Mouse (Mus musculus): Measurements from ENCODE around the gene Mei1.
"Not testable (repeated sequence)": the region's sequence is repeated elsewhere in the genome, so short reads cannot be mapped to it uniquely, and the experiment has no call there.

Mei1 gene

DNA sequence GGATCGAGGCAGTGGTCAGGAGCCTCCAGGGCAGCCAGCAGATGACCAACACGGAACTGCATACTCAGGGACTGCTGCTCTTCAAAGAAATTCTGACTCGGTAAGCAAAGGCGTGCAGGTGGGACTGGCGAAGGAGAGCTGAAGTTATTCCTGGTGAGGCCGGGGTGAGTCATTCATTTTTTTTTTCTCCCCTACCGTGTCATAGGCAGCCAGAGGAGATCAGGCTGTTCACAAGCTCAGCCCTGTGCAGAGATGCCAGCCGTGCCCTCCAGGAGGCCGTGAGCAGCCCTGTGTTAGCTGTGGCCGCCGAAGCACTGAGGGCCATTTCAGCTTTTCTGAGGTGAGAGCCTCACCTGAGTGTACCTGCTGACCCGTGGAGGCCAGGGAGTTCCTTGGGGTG is 16.3 kb downstream of the Mei1 start:
- DNase-seq: no peak

GRCm38 (mm10) chr15:82087266-82087665 is 17.5 kb downstream of the Mei1 start:
- peak; percentile 28 to 37 for DNase-seq

GRCm38 (mm10) chr15:82091061-82091460 is 21.3 kb downstream of the Mei1 start:
- no peak for DNase-seq

DNA sequence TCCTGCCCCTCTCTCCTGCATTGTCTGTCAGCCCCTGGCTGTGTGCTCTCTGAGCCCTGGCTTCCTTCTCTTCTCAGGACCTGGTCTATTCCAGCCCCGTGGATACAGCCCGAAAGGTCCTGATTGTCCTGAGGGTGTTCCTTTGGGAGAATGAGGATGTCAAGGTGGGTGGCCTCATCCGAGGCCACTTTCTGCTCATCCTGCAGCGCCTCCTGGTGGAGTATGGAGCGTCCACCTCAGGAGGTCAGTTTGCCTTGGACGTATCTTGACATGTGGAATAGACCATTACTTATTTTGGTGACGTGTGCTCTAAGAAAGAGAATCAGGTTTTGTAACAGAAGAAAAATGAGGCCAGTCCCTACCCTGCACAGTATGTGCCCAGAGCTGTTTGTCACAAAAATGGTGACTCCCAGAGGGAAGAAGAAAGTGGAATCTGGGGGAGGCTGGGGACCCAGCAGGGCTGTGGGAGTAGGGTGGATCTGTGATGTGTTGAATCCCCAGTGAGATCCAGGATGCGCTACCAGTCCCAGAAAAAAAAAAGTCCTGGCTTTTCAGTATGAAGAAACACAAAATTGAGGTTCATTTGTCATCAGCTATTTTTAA is 37.3 kb downstream of the Mei1 start:
- DNase-seq: peak; percentile 83 to 87

- DNase-seq: no peak
These were observed 50.7 kb downstream of the Mei1 start for GRCm38 (mm10) chr15:82120544-82120943.

- DNase-seq: not testable (repeated sequence)
These were observed 56.9 kb downstream of the Mei1 start for GRCm38 (mm10) chr15:82126690-82127089.

GRCm38 (mm10) chr15:82127426-82128374 is 57.9 kb downstream of the Mei1 start, which contains the start of gene Ccdc134:
Gene Ccdc134, plus strand, starts transcription at chr15:82127922.
- peak; percentile 100 for DNase-seq

DNA sequence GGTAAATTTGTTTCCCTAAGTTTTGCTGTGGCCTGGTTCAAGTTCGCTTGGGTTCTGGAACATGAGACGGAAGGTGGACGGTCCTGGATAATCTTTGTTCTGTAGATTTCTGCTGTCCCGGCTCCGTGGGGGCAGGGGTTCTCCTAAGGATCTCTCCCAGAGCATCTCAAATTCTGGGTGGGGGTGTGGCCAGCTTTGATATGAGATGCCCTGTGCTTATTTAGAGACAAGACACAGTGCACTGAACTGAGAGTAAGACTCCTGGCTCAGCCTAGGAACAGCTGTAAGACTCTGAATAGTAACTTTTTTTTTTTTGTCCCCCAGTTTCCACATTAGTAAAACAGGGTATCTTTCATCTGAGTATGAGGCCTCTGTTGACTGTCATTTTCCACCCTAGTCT is 58.6 kb downstream of the Mei1 start:
- peak in 1 of 2 experiments; percentile 24 for DNase-seq

DNA sequence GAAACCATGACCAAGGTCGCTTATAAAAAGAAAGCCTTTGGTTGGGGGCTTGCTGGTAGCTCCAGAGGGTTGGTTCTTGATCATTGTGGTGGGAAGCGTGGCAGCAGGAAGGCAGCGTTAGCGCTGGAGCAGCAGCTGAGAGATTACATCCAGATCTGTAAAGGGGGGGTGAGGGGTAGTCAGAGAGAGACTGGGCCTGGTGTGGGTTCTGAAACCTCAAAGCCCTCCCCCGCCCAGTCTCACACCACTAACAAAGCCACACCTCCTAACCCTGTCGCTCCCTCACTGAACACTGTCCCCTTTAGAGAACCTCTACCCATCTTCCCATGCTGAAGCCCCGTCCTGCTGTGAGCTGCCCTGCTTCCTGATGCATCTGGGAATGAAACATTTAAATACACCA is 60.8 kb downstream of the Mei1 start:
- DNase-seq: no peak

DNA sequence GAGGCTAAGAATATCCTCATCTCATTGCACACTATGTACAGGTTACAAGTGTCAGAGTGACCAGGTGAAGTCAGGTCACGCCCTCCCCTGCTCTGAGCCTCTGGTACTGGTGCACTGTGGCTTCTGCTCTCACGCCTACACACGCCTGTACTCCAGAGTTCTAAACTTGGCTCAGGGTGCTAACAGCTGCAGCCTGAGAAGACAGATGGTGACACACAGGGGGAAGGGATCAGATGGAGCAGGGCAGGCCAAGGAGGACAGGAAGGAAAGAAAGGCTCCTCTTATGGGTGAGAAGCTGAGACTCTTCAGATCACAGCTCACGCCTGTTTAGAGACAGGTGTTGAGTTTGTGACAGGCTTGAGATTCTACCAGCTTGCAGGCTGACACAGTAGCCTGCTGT is 65.6 kb downstream of the Mei1 start:
- peak in 1 of 2 experiments; percentile 39 for DNase-seq

DNA sequence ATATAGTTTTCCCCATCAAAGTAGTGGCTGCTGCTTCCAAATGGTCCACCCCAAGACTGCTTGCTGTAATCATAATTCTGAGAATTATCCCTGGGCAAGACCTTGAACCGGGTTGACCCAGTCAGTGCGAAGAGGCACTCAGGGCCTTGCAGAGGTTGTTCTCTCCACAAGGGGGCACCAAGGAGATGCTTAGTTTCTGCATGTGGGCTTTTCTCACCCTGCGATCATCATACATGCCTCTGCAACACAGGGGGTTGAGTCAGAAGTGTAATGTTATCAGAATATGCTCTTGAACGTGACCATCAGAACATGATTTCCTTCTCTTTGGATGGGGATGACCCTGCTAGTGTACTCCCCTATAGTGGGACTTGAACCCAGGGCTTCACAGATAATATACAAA is 68.8 kb downstream of the Mei1 start:
- peak; percentile 81 to 88 for DNase-seq

GRCm38 (mm10) chr15:82139196-82139595 is 69.4 kb downstream of the Mei1 start:
- DNase-seq: peak; percentile 51 to 66

DNA sequence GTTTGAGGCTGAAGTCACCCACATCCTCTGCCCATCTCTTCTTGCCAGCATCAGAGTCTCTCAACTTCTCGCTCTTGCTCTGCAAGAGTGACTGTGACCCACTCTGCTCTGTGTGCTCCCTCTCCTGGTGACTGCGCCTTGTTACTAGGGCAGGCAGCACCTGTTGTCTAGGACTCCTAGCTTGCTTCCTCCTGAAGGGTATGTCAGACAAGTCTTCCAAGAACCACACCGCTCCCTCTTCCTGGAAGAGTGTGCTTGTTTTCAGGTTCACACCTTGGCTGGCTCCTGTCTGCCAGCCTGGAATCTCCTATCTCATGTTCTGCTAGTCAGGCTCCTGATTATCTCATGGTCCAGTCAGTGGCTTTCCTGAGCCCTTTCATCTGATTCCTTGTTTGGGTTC is 70.6 kb downstream of the Mei1 start:
- no peak for DNase-seq

- no peak for DNase-seq
These were observed 74.4 kb downstream of the Mei1 start for GRCm38 (mm10) chr15:82144157-82144556.

DNA sequence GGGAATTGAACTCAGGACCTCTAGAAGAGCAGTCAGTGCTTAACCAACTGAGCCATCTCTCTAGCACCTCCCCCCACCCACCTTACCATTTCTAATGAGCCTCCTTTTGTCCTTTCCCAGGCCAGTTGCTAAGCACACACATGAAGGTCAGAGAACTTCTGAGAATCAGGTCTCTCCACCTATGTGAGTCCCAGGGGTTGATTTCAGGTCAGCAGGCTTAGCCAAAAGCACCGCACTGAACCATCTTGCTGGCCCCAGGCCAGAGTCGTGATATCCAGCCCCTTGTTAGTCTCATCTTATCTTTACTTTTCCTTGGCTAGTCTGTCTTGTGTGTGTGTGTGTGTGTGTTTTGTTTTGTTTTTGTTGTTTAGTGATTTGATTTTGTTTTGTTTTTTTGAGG is 75.6 kb downstream of the Mei1 start:
- DNase-seq: peak; percentile 38 to 52

- DNase-seq: peak in 1 of 2 experiments; percentile 47
These were observed 76.3 kb downstream of the Mei1 start for GRCm38 (mm10) chr15:82145851-82146769.

DNA sequence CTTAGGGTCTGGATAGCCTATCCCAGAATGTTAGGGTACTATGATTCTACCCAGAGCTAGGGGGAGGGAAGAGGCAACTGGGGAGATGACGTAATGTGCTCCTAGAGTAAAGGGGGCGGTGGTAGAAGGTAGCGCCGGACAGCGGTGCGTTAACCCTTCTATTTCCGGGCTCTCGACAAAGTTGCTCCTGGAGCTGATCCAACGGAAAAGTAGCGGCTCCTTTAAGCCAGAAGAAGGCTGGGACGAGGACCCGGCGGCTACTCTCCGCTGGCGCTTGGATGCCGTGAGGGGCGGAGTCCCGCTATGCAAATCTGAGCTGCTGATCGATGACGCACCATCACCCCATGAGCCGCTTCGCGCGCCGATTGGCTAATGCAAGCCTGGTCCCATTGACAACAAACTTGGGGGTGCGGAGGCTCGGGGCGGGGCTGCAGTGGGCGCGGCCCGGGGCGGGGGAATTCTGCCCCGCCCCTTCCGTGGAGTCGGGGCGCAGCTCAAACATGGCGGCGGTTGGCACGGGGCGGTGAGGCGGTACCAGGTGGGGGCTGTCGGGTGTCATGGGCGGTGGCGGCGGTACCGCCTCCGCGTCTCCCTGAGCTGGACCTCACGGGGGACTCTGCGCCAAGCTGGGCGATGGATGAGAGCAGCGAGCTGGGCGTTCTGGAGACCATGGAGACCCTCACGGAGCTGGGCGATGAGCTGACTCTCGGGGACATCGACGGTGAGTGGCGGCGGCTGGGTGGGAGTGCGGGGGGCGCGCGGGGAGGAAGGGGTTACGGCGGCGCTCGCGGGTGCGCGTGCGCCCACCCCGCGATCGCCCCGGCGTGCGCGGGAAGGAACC is 77.2 kb downstream of the Mei1 start, which contains the start of gene Srebf2:
Gene Srebf2, plus strand, starts transcription at position 412 of the 841 bp plus-strand sequence.
- peak; percentile 99 for DNase-seq

GRCm38 (mm10) chr15:82147611-82148111 is 77.9 kb downstream of the Mei1 start:
- peak; percentile 71 to 75 for DNase-seq

GRCm38 (mm10) chr15:82148510-82148911 is 78.7 kb downstream of the Mei1 start:
- peak in 1 of 2 experiments; percentile 45 for DNase-seq

GRCm38 (mm10) chr15:82150042-82150441 is 80.2 kb downstream of the Mei1 start:
- DNase-seq: no peak

DNA sequence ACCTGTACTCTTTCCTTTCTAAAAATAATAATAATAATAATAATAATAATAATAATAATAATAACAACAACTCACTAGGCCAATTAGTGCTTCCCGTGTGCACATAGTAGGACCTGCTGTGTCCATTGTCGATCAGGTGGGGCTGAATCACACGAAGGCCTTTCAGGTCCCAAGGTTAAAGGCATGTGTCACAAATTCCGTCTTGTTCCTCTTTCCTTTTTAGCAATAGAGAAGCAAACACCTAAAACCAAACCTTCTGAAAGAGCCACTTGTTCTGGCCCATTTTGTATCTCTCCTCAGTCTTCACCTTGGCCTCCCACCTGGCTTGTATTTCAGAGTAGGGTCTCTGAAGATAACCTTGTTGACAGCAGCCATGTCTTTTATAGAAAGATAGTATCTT is 81.4 kb downstream of the Mei1 start:
- DNase-seq: no peak

GRCm38 (mm10) chr15:82152022-82152421 is 82.2 kb downstream of the Mei1 start:
- DNase-seq: no peak

Measured in cerebellum, postnatal 10 days (tissue).